Comparison of ENCODE assay signal across 19 mouse cellular contexts in genomic region chr9:35290417-35290816, GRCm38 (mm10).
"Had no signal": no experiment of that assay in that cellular context is flagged by ENCODE, and none has a peak within 500 bp of the region (broad histone marks: within the 10 kb centered on the region; RNA-seq: fewer than 3 reads in every experiment).

No protein-coding gene starts in this region.

- H3K4me2 ChIP-seq: kidney, embryonic 15.5 days; limb, embryonic 12.5 days; limb, embryonic 15.5 days; liver, embryonic 11.5 days; lung, embryonic 14.5 days; midbrain, embryonic 13.5 days had no signal

- H3K36me3 ChIP-seq: kidney, embryonic 15.5 days; limb, embryonic 12.5 days; limb, embryonic 15.5 days; midbrain, embryonic 10.5 days; midbrain, embryonic 13.5 days had no signal

- H3K27ac ChIP-seq: kidney, embryonic 15.5 days; layer of hippocampus, adult 2 months; left cerebral cortex, adult 2 months; limb, embryonic 12.5 days; limb, embryonic 15.5 days; liver, embryonic 14.5 days; midbrain, embryonic 10.5 days; midbrain, embryonic 13.5 days; stomach, postnatal 0 days had no signal

- H3K9ac ChIP-seq: kidney, embryonic 15.5 days; limb, embryonic 12.5 days; limb, embryonic 15.5 days; liver, embryonic 14.5 days; liver, postnatal 0 days; lung, embryonic 14.5 days; midbrain, embryonic 13.5 days had no signal

- H3K27me3 ChIP-seq: limb, embryonic 12.5 days; limb, embryonic 15.5 days had no signal

- DNase-seq: kidney, adult 8-10 months; kidney, postnatal 25 days; layer of hippocampus, postnatal 36 days; liver, postnatal 0 days; lung, embryonic 14.5 days; thymus, postnatal 25 days had no signal

- H3K4me1 ChIP-seq: kidney, embryonic 15.5 days; megakaryocyte, embryonic 14.5 days; midbrain, embryonic 13.5 days had no signal

- H3K4me3 ChIP-seq: kidney, embryonic 15.5 days; layer of hippocampus, adult 2 months; left cerebral cortex, adult 2 months; limb, embryonic 12.5 days; limb, embryonic 15.5 days; megakaryocyte, embryonic 14.5 days; midbrain, embryonic 10.5 days; midbrain, embryonic 13.5 days had no signal

- H3K9me3 ChIP-seq: kidney, embryonic 15.5 days; limb, embryonic 12.5 days; limb, embryonic 15.5 days; megakaryocyte, embryonic 14.5 days; midbrain, embryonic 10.5 days; midbrain, embryonic 13.5 days had no signal

- ATAC-seq: liver, postnatal 0 days; lung, postnatal 0 days; midbrain, embryonic 13.5 days; midbrain, embryonic 16.5 days had no signal
